Mouse (Mus musculus): Measurements from ENCODE around the gene Nipsnap1. TPM values are rescaled to one million over a fixed set of nuclear protein-coding genes. Genes with fewer than 3 reads are reported as not detected.

Nipsnap1 gene
- total and polyA plus RNA-seq, 3 experiments, result 22.5 to 36.0 (median 24.4) TPM

DNA sequence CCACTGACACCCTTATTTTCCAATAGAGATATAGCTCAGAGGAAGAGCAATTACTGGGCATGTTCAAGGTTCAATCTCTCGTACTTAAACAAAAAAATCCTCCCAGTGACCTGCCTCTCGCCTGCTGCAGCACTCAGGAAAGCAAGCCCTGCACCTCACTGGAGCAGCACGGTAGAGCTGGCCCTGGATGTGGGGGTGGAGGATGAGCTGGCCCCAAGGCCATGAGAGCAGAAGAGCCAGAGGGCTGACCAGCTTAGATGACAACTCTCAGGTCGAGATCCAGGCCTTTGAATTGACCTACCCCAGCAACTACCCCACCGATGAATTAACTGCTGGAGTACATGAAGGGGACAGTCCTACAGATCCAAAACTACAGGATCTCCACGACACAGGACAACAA, 38.3 kb upstream of the Nipsnap1 start:
- Histone ChIP-seq H3K9me3 (replicated peaks) (no peaks in the 10 kb centered on the region), H3K4me1 (ENCODE audit: insufficient read depth, low read depth, low read length) (peaks cover 41% of the 10 kb centered on the region), H3K36me3 (replicated peaks) (peaks cover 19% of the 10 kb centered on the region), H3K27me3 (ENCODE audit: insufficient read depth, low read length) (no peaks in the 10 kb centered on the region), H3K4me3 (ENCODE audit: low read depth, low read length) (no peak overlapping the region)
- ATAC-seq (ENCODE audit: extremely low read depth, insufficient number of reproducible peaks, low FRiP score, poor library complexity, severe bottlenecking) (no peak), DNase-seq (ENCODE audit: low spot score) (no peak)
- no peak for TF ChIP-seq CTCF (IDR thresholded peaks at IDR 0.05; ENCODE audit: low read depth, low read length)
- no peak for TF ChIP-seq TAL1 (conservative IDR thresholded peaks at IDR 0.05; ENCODE audit: low read depth, low read length)
- no peak for TF ChIP-seq GATA2 (IDR thresholded peaks at IDR 0.05; ENCODE audit: borderline replicate concordance, low read depth, low read length)
- TF ChIP-seq POLR2AphosphoS5 (IDR thresholded peaks at IDR 0.05; ENCODE audit: insufficient replicate concordance, low read depth, low read length), result no peak
- no peak for TF ChIP-seq GATA1 (IDR thresholded peaks at IDR 0.05; ENCODE audit: borderline replicate concordance, low read length)

DNA sequence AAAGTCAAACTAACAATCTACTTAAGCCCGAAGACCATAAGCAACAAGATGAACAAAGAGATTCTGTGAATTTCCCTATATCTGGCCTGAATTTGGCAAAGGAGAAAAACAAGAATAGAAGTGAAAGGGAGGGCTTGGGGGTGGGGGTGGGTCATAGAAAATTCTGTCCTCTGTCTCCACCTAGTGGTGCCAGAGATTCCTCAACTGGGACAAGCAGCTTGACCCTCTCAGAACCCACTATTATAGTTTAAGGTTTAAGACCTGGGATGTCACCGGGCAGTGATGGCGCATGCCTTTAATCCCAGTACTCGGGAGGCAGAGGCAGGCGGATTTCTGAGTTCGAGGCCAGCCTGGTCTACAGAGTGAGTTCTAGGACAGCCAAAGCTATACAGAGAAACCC, 37.0 kb upstream of the Nipsnap1 start:
- ATAC-seq (ENCODE audit: extremely low read depth, insufficient number of reproducible peaks, low FRiP score, poor library complexity, severe bottlenecking) (no peak), DNase-seq (ENCODE audit: low spot score) (peak; percentile 15)
- peaks cover 35% of the 10 kb centered on the region for H3K4me1 ChIP-seq (ENCODE audit: insufficient read depth, low read depth, low read length)
- no peaks in the 10 kb centered on the region for H3K27me3 ChIP-seq (ENCODE audit: insufficient read depth, low read length)
- H3K4me3 ChIP-seq (ENCODE audit: low read depth, low read length), result no peak overlapping the region
- TF ChIP-seq CTCF (IDR thresholded peaks at IDR 0.05; ENCODE audit: low read depth, low read length), result no peak
- TF ChIP-seq TAL1 (conservative IDR thresholded peaks at IDR 0.05; ENCODE audit: low read depth, low read length), result no peak
- TF ChIP-seq GATA2 (IDR thresholded peaks at IDR 0.05; ENCODE audit: borderline replicate concordance, low read depth, low read length), result no peak
- no peak for TF ChIP-seq POLR2AphosphoS5 (IDR thresholded peaks at IDR 0.05; ENCODE audit: insufficient replicate concordance, low read depth, low read length)
- no peak for TF ChIP-seq GATA1 (IDR thresholded peaks at IDR 0.05; ENCODE audit: borderline replicate concordance, low read length)
- no peaks in the 10 kb centered on the region for H3K9me3 ChIP-seq (replicated peaks)
- H3K36me3 ChIP-seq (replicated peaks), result peaks cover 21% of the 10 kb centered on the region

DNA sequence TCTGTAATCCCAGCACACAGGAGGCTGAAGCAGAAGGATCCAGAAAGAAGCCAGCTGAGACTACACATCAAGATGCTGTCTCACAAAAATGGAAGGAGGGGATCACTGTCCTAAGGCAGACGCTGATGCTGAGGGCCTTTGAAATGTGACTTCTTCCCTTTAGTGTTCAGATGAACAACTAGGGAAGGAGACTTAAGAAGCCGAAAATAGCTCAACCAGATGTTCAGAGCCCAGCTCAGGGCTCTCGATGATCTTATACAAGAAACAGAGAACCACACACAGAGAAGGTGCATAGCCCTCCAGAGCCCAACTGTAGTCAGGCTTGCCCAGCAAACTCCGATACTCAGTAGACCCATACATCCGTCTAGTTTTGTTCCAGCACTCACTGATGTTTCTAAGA, 36.4 kb upstream of the Nipsnap1 start:
- DNase-seq (ENCODE audit: low spot score) (no peak), ATAC-seq (ENCODE audit: extremely low read depth, insufficient number of reproducible peaks, low FRiP score, poor library complexity, severe bottlenecking) (no peak)
- peaks cover 29% of the 10 kb centered on the region for H3K4me1 ChIP-seq (ENCODE audit: insufficient read depth, low read depth, low read length)
- TF ChIP-seq TAL1 (conservative IDR thresholded peaks at IDR 0.05; ENCODE audit: low read depth, low read length), result no peak
- TF ChIP-seq GATA1 (IDR thresholded peaks at IDR 0.05; ENCODE audit: borderline replicate concordance, low read length), result no peak
- no peak for TF ChIP-seq CTCF (IDR thresholded peaks at IDR 0.05; ENCODE audit: low read depth, low read length)
- TF ChIP-seq GATA2 (IDR thresholded peaks at IDR 0.05; ENCODE audit: borderline replicate concordance, low read depth, low read length), result no peak
- no peaks in the 10 kb centered on the region for H3K9me3 ChIP-seq (replicated peaks)
- peaks cover 21% of the 10 kb centered on the region for H3K36me3 ChIP-seq (replicated peaks)
- no peaks in the 10 kb centered on the region for H3K27me3 ChIP-seq (ENCODE audit: insufficient read depth, low read length)
- no peak overlapping the region for H3K4me3 ChIP-seq (ENCODE audit: low read depth, low read length)

DNA sequence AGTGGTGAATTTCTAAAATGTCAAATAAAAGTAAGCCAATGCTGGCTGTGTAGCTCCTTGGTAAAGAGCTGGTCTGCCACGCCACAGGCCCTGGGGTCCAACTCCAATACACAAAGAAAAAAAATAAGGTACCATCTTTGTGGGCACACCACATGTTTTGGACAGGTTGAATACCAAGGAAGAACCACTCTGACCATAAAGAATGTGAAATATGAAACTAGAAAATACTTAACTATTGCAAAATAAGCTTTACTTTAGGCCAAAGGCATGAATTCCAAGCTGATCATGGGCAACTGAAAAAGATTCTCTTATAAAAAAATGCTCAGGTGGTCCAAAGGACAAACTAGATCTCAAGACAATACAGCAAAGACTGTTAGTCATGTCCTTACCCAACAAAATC, 35.5 kb upstream of the Nipsnap1 start:
- no peaks in the 10 kb centered on the region for H3K9me3 ChIP-seq (replicated peaks)
- H3K27me3 ChIP-seq (ENCODE audit: insufficient read depth, low read length), result no peaks in the 10 kb centered on the region
- no peak overlapping the region for H3K4me3 ChIP-seq (ENCODE audit: low read depth, low read length)
- peaks cover 28% of the 10 kb centered on the region for H3K4me1 ChIP-seq (ENCODE audit: insufficient read depth, low read depth, low read length)
- TF ChIP-seq TAL1 (conservative IDR thresholded peaks at IDR 0.05; ENCODE audit: low read depth, low read length) (no peak), GATA1 (IDR thresholded peaks at IDR 0.05; ENCODE audit: borderline replicate concordance, low read length) (no peak), POLR2AphosphoS5 (IDR thresholded peaks at IDR 0.05; ENCODE audit: insufficient replicate concordance, low read depth, low read length) (no peak), GATA2 (IDR thresholded peaks at IDR 0.05; ENCODE audit: borderline replicate concordance, low read depth, low read length) (no peak), CTCF (IDR thresholded peaks at IDR 0.05; ENCODE audit: low read depth, low read length) (no peak)
- H3K36me3 ChIP-seq (replicated peaks), result peaks cover 23% of the 10 kb centered on the region
- DNase-seq (ENCODE audit: low spot score) (no peak), ATAC-seq (ENCODE audit: extremely low read depth, insufficient number of reproducible peaks, low FRiP score, poor library complexity, severe bottlenecking) (no peak)

DNA sequence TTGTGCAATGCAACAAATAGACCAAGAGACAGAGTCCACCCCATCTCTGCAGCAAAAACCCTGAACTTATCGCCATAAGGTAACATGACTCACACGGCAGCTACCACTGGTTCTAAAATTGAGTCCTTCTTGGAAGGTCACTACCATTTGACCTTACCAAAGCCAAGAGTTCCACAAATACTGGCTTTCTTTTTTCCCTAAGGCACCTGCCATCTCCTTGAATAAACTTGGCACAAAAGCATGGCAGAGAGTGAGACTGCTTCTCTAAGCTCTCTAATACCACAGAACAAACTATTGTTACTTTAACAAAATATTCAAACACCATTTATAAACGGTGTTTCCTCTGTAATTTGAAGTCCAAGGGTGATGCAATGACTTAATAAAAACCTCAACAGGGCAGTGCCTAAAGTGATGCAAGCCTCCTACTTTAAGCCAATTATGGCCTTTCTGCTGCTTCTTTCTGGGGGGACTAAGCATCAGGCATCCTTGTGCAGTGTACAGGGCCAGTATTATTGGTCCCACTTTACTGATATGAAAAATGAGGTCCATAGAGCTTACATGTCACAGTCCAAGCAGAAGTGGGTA, 32.7 kb upstream of the Nipsnap1 start:
- Histone ChIP-seq H3K9me3 (replicated peaks) (no peaks in the 10 kb centered on the region), H3K4me3 (ENCODE audit: low read depth, low read length) (no peak overlapping the region), H3K36me3 (replicated peaks) (peaks cover 25% of the 10 kb centered on the region), H3K27me3 (ENCODE audit: insufficient read depth, low read length) (no peaks in the 10 kb centered on the region), H3K4me1 (ENCODE audit: insufficient read depth, low read depth, low read length) (peaks cover 18% of the 10 kb centered on the region)
- ATAC-seq (ENCODE audit: extremely low read depth, insufficient number of reproducible peaks, low FRiP score, poor library complexity, severe bottlenecking), result no peak
- DNase-seq (ENCODE audit: low spot score), result no peak
- TF ChIP-seq GATA2 (IDR thresholded peaks at IDR 0.05; ENCODE audit: borderline replicate concordance, low read depth, low read length), result no peak

DNA sequence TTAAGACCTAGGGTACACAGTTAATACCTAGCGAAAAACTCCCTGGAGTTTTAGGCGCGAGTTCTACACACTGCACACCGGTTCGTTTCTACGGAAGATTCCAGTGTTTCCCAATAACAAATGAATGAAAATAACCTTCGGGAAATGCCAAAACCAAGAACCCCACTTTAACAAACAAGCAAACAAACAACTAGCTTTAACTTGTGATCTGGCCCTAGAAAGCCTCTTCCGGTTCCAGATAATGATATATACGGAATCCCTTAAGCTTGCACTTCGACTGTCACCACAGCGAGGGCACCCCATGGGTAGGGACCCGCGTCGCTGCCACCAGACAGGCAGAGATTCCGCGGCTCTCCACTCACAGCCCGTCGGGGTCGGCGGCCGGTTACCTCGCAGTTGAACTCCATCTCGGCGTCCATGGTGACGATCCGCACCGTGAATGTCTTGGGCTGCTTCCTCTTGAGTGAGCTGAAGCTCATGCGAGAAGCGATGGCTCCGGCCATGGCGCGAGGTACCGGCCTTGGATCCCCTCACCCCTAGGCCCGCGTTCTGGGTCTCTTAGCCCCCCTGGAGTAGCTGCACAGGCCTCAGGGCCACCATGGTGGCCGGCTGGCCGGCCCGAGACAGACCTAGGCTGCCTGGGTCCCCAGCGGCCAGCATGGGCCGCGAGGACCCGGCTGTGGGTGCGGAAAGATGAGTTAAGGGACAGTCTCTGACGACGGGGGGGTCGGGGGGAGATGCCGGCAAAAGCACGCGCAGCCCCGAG, 25.1 kb upstream of the Nipsnap1 start:
- TF ChIP-seq CTCF (IDR thresholded peaks at IDR 0.05; ENCODE audit: low read depth, low read length) (no peak), TAL1 (conservative IDR thresholded peaks at IDR 0.05; ENCODE audit: low read depth, low read length) (no peak), GATA1 (IDR thresholded peaks at IDR 0.05; ENCODE audit: borderline replicate concordance, low read length) (no peak)
- peak; percentile 26 for DNase-seq (ENCODE audit: low spot score)
- H3K27me3 ChIP-seq (ENCODE audit: insufficient read depth, low read length), result no peaks in the 10 kb centered on the region
- no peak for ATAC-seq (ENCODE audit: extremely low read depth, insufficient number of reproducible peaks, low FRiP score, poor library complexity, severe bottlenecking)
- peaks cover 17% of the 10 kb centered on the region for H3K36me3 ChIP-seq (replicated peaks)
- peaks cover 23% of the 10 kb centered on the region for H3K4me1 ChIP-seq (ENCODE audit: insufficient read depth, low read depth, low read length)
- 0 out of 2 replicates have a peak, but pooled peaks cover 2% of the 10 kb centered on the region for H3K9me3 ChIP-seq (replicated peaks)
- H3K4me3 ChIP-seq (ENCODE audit: low read depth, low read length), result peak overlapping the region; percentile 88

Measured in G1E (cell line).